Mouse (Mus musculus) C2C12 (cell line): ENCODE data around the gene Mki67.

Source experiments
- CTCF ChIP-seq: IDR thresholded peaks from one replicate; pipeline ENCODE4 v1.5.1; 2011; ENCODE audit not compliant: control insufficient read depth, insufficient read depth, insufficient read length
- MYOG ChIP-seq: IDR thresholded peaks from one replicate; pipeline ENCODE4 v1.6.1; 2011; ENCODE audit not compliant: control insufficient read depth, insufficient read length; ENCODE audit errors: extremely low read depth

DNA sequence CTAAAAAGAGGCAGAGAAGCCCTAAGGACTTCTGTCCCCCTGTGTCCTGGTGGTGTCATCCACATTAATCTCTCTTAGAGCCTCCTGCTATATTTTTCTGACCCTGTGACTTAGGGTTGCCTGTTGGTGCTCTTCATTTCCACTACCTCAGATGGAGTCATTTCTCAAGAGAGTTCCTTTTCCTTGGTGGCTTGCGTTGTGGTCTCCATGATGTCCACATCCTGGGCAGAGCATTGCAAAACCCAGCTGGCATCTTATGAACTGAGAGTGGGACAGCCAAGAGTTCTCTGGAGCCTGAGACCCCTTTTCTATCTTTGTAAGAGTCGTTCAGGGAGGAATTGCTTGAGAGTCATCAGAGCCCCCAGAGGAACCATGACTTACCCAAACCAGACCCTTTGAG is 49.8 kb downstream of the Mki67 start:
- TF ChIP-seq CTCF (no peak), MYOG (no peak)
